Mouse (Mus musculus) midbrain, embryonic 11.5 days (tissue): ENCODE measurements around the gene Gm17018. TPM values are rescaled to one million over a fixed set of nuclear protein-coding genes. Genes with fewer than 3 reads are reported as not detected.

Experiments
- ATAC-seq: fragments of 200-750 bp; cut with Nextera tagmentation; 2 replicates; pipeline ENCODE4 v1.8.0; 2017; ENCODE audit warnings: moderate TSS enrichment, moderate library complexity; ENCODE audit not compliant: low FRiP score
- DNase-seq: peaks from one replicate; pipeline ENCODE4 v3.0.0; 2015; ENCODE audit warnings: low spot score; ENCODE audit errors: missing footprints
- H3K27ac ChIP-seq: fragments of 300-500 bp; sonication (generic); 2 replicates; pipeline ENCODE4 v1.5.1; 2014; ENCODE audit warnings: low read depth, low read length
- H3K27me3 ChIP-seq: fragments of 300-500 bp; sonication (generic); 2 replicates; pipeline ENCODE4 v1.6.1; 2014; ENCODE audit warnings: mild to moderate bottlenecking, low read length, moderate library complexity, mixed read lengths; ENCODE audit not compliant: control insufficient read depth, insufficient read depth
- H3K36me3 ChIP-seq: fragments of 300-500 bp; sonication (generic); 2 replicates; pipeline ENCODE4 v1.6.1; 2014; ENCODE audit warnings: mild to moderate bottlenecking, low read length, moderate library complexity, mixed read lengths; ENCODE audit not compliant: control insufficient read depth, insufficient read depth
- H3K4me1 ChIP-seq: fragments of 300-500 bp; sonication (generic); 2 replicates; pipeline ENCODE4 v1.6.1; 2014; ENCODE audit warnings: low read length; ENCODE audit not compliant: control insufficient read depth, insufficient read depth
- H3K4me2 ChIP-seq: fragments of 300-500 bp; sonication (generic); 2 replicates; pipeline ENCODE4 v1.6.1; 2014; ENCODE audit warnings: mild to moderate bottlenecking, moderate library complexity
- H3K4me3 ChIP-seq: fragments of 300-500 bp; sonication (generic); 2 replicates; pipeline ENCODE4 v1.5.1; 2014; ENCODE audit warnings: low read depth, low read length
- H3K9ac ChIP-seq: fragments of 300-500 bp; sonication (generic); 2 replicates; pipeline ENCODE4 v1.6.1; 2014; ENCODE audit warnings: low read length
- H3K9me3 ChIP-seq: fragments of 300-500 bp; sonication (generic); 2 replicates; pipeline ENCODE4 v1.6.1; 2016; ENCODE audit warnings: low read length; ENCODE audit not compliant: control insufficient read depth
- WGBS: fragments of 180-500 bp; shearing (Covaris S2); extraction: QIAGEN DNeasy Blood & Tissue Kit; methylation state at CpG from one replicate; pipeline ENCODE4 v1.1.7; 2014; 5-methylcytosine and 5-hydroxymethylcytosine counted together
- polyA plus RNA-seq: library from polyadenylated mRNA; unstranded; fragments of >200 nt; fragmentation: Nextera tagmentation; extraction: Ambion mirVana; gene quantifications from 2 replicates; pipeline ENCODE4 v1.2.1, GENCODE M21; 2014

Gene Gm17018
- polyA plus RNA-seq, 1 experiment from 2014 or later: 47.7 TPM

GRCm38 (mm10) chr19:45565925-45566715, 5.7 kb downstream of the Gm17018 start:
- Histone ChIP-seq H3K9me3 (no peaks in the 10 kb centered on the region), H3K36me3 (no peaks in the 10 kb centered on the region), H3K9ac (no peak overlapping the region), H3K27me3 (peaks cover 87% of the 10 kb centered on the region), H3K27ac (no peak overlapping the region), H3K4me2 (no peak overlapping the region), H3K4me1 (peaks cover 10% of the 10 kb centered on the region), H3K4me3 (no peak overlapping the region)
- 64% methylated on average over 15 of the region's 15 CpGs for WGBS
- ATAC-seq (no peak), DNase-seq (no peak)

- 10% methylated on average over 14 of the region's 14 CpGs for WGBS
- H3K27ac ChIP-seq: no peak overlapping the region
Observed at GRCm38 (mm10) chr19:45567367-45567766, 7.0 kb downstream of the Gm17018 start.

GRCm38 (mm10) chr19:45573033-45573432, 12.6 kb downstream of the Gm17018 start:
- 82% methylated on average over 6 of the region's 6 CpGs for WGBS
- no peak for ATAC-seq
- H3K4me1 ChIP-seq: peaks cover 10% of the 10 kb centered on the region

More at GRCm38 (mm10) chr19:45567367-45567766, 7.0 kb downstream of the Gm17018 start:
- no peak overlapping the region for H3K9ac ChIP-seq
- peaks cover 3% of the 10 kb centered on the region; the same call in 1 of the 2 replicates for H3K36me3 ChIP-seq
- H3K4me2 ChIP-seq: no peak overlapping the region
- H3K4me3 ChIP-seq: no peak overlapping the region
- H3K27me3 ChIP-seq: peaks cover 90% of the 10 kb centered on the region
- DNase-seq (peak; percentile 89), ATAC-seq (no peak)
- H3K4me1 ChIP-seq: peaks cover 10% of the 10 kb centered on the region
- no peaks in the 10 kb centered on the region for H3K9me3 ChIP-seq

GRCm38 (mm10) chr19:45573861-45574267, 13.4 kb downstream of the Gm17018 start:
- H3K9me3 ChIP-seq: no peaks in the 10 kb centered on the region
- peaks cover 88% of the 10 kb centered on the region for H3K27me3 ChIP-seq
- DNase-seq (peak; percentile 94), ATAC-seq (peak; percentile 67; the same call in 1 of the 2 replicates)
- H3K27ac ChIP-seq: no peak overlapping the region
- no peak overlapping the region for H3K4me2 ChIP-seq
- WGBS: 20% methylated on average over 6 of the region's 6 CpGs
- peaks cover 14% of the 10 kb centered on the region for H3K36me3 ChIP-seq
- H3K4me3 ChIP-seq: no peak overlapping the region
- no peak overlapping the region for H3K9ac ChIP-seq
- peaks cover 10% of the 10 kb centered on the region for H3K4me1 ChIP-seq

More at GRCm38 (mm10) chr19:45573033-45573432, 12.6 kb downstream of the Gm17018 start:
- peaks cover 10% of the 10 kb centered on the region for H3K36me3 ChIP-seq
- H3K4me3 ChIP-seq: no peak overlapping the region
- no peak overlapping the region for H3K4me2 ChIP-seq
- DNase-seq: no peak
- H3K9ac ChIP-seq: no peak overlapping the region
- H3K9me3 ChIP-seq: no peaks in the 10 kb centered on the region
- peaks cover 89% of the 10 kb centered on the region for H3K27me3 ChIP-seq
- no peak overlapping the region for H3K27ac ChIP-seq

GRCm38 (mm10) chr19:45574339-45574898, 14.0 kb downstream of the Gm17018 start:
- H3K4me2 ChIP-seq: no peak overlapping the region
- ATAC-seq (no peak), DNase-seq (no peak)
- H3K4me1 ChIP-seq: peaks cover 10% of the 10 kb centered on the region
- H3K4me3 ChIP-seq: no peak overlapping the region
- peaks cover 14% of the 10 kb centered on the region for H3K36me3 ChIP-seq
- WGBS: 81% methylated on average over 7 of the region's 7 CpGs
- no peak overlapping the region for H3K27ac ChIP-seq
- no peak overlapping the region for H3K9ac ChIP-seq
- no peaks in the 10 kb centered on the region for H3K9me3 ChIP-seq
- peaks cover 88% of the 10 kb centered on the region for H3K27me3 ChIP-seq

GRCm38 (mm10) chr19:45574941-45575631, 14.7 kb downstream of the Gm17018 start:
- Histone ChIP-seq H3K27ac (no peak overlapping the region), H3K4me3 (no peak overlapping the region), H3K27me3 (peaks cover 81% of the 10 kb centered on the region), H3K36me3 (peaks cover 14% of the 10 kb centered on the region), H3K9ac (no peak overlapping the region), H3K4me2 (no peak overlapping the region), H3K9me3 (no peaks in the 10 kb centered on the region), H3K4me1 (peaks cover 17% of the 10 kb centered on the region)
- DNase-seq (no peak), ATAC-seq (no peak)
- 55% methylated on average over 19 of the region's 19 CpGs for WGBS

- 4% methylated on average over 8 of the region's 8 CpGs for WGBS
- H3K4me3 ChIP-seq: no peak overlapping the region
- peaks cover 78% of the 10 kb centered on the region for H3K27me3 ChIP-seq
- H3K4me2 ChIP-seq: no peak overlapping the region; the same call in 1 of the 2 replicates
- DNase-seq (no peak), ATAC-seq (no peak)
- H3K4me1 ChIP-seq: peaks cover 22% of the 10 kb centered on the region
- H3K9me3 ChIP-seq: no peaks in the 10 kb centered on the region
- peaks cover 14% of the 10 kb centered on the region for H3K36me3 ChIP-seq
- H3K9ac ChIP-seq: no peak overlapping the region
- no peak overlapping the region for H3K27ac ChIP-seq
Observed at GRCm38 (mm10) chr19:45575632-45576001, 15.2 kb downstream of the Gm17018 start.

- H3K9ac ChIP-seq: no peak overlapping the region
Observed at GRCm38 (mm10) chr19:45577141-45577750, 16.8 kb downstream of the Gm17018 start.

More at GRCm38 (mm10) chr19:45577141-45577750, 16.8 kb downstream of the Gm17018 start:
- peaks cover 30% of the 10 kb centered on the region for H3K4me1 ChIP-seq
- H3K27me3 ChIP-seq: peaks cover 62% of the 10 kb centered on the region
- H3K9me3 ChIP-seq: no peaks in the 10 kb centered on the region
- H3K36me3 ChIP-seq: peaks cover 11% of the 10 kb centered on the region
- no peak overlapping the region for H3K4me2 ChIP-seq
- WGBS: 88% methylated on average over 14 of the region's 14 CpGs
- no peak for ATAC-seq
- no peak overlapping the region for H3K4me3 ChIP-seq
- H3K27ac ChIP-seq: no peak overlapping the region
- no peak for DNase-seq
